Mouse (Mus musculus): ENCODE measurements around the gene Il1rn.

Il1rn gene

GRCm38 (mm10) chr2:24336545-24336944 lies at the start of gene Il1rn:
Gene Il1rn, plus strand, starts transcription at chr2:24336853.
- DNase-seq (ENCODE audit: low read depth) = no peak

DNA sequence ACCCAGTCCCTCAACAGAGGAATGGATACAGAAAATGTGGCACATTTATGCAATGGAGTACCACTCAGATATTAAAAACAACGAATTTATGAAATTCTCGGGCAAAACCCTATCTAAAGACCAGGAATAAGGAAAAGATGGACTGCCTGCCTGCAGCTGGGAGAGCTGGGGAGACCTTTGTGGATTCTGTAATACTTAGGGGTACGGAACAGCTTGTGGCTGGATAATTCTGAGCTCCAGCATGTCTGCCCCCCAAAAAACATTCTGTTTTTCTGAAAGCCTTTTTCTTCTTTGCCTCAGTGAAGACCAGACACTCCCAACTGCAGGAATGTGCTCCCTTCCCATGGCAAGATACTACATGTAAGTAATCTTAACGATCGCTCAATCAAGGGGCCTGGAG lies 45.8 kb upstream of the Il1rn start, which contains the start of gene Il1f10:
TSS of gene Il1f10 (plus strand) at position 301 of the 400 bp plus-strand sequence.
- no peak for DNase-seq (ENCODE audit: low read depth)

GRCm38 (mm10) chr2:24294616-24295015 lies 42.0 kb upstream of the Il1rn start:
- DNase-seq (ENCODE audit: low read depth) = no peak

DNA sequence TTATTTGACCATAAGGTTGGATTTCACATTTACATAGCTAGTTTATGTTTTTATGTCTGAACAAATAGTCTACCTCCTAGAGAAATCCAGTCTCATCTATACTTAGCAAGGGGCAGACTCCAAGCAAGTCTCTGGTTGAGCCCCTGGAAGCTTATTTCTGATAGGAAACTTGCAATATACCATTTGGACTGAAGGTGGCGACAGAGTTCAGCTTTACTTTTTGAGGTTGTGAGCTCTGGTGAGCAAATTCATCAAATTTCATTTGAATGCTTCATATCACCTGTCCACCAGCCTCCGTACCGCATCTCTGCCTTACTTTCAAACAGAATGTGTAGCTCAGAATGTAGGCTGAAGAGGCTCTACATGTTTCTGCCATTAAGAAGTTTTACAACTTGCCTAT lies 39.8 kb upstream of the Il1rn start:
- peak; percentile 38 for DNase-seq (ENCODE audit: low read depth)

DNA sequence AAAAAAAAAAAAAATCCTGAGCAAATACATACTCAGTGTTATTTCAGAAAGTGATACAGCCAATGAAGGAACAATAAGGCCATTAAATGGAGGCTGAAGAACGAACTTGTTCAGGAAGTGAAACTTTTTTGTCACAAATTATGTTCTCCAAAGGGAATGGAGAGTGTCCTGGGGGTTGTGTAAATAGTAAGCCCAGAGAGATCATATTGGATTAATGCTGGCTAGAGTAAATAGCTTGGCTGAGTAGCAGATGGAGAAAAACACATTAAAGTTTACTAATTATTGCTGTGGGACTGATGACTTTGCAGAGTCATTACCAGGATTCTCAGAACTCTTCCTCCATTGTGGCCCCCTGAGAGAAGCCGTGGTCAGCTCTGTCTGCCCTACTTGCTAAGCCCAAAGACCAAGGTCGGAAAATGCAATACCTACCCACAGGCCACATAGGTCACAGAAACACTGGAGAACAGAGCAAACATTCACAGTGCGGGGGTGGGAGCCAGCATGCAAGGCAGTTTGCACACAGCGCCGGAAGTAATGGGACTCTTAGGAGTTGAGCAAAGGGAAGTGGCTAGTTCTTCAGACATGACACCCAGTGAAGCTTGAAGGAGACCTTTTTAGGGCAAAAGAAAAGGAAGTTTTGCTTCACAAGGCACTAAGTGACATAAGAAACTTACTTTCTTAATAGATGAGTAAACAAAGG lies 25.2 kb upstream of the Il1rn start:
- no peak for DNase-seq (ENCODE audit: low read depth)

DNA sequence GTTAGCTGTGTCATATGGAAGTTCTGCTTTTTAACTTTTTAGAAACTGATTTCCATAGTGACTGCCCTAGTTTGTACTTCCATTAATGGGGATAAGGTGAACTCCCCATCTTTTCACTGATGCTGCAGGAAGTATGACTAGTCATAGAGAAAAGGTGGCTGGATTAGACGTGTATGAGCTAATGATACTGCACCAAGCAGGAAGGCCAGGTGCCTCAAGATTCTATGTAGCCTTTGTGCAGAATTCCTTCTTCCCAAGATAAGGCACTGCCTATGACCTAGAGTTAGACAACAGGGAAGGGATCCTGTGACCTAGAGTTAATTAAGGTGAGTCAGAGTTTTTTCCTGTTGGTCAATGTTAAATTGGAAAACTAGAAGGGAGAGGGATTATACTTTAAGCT lies 19.7 kb upstream of the Il1rn start:
- DNase-seq (ENCODE audit: low read depth) = no peak

GRCm38 (mm10) chr2:24317919-24318598 lies 18.6 kb upstream of the Il1rn start:
- no peak for DNase-seq (ENCODE audit: low read depth)

DNA sequence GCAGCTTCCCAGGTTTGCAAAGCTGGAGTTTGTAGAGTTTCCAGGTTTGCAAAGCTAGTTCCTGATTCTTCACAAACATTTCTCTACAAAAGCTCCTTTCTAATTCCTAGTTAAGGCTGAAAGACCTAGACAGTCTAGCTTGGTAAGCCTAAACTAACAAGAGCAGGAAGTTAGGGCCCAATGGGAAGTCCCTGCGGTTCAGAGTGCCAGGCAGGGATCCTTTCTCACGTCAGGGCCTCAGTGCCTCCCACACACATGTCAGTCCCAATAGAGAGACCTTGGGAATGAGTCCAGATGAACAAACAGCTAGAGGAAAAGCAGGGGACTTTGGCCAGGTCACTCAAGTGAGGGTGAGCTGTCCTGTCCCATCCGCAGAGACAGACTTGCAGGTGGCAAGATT lies 1.3 kb upstream of the Il1rn start:
- DNase-seq (ENCODE audit: low read depth) = no peak

DNA sequence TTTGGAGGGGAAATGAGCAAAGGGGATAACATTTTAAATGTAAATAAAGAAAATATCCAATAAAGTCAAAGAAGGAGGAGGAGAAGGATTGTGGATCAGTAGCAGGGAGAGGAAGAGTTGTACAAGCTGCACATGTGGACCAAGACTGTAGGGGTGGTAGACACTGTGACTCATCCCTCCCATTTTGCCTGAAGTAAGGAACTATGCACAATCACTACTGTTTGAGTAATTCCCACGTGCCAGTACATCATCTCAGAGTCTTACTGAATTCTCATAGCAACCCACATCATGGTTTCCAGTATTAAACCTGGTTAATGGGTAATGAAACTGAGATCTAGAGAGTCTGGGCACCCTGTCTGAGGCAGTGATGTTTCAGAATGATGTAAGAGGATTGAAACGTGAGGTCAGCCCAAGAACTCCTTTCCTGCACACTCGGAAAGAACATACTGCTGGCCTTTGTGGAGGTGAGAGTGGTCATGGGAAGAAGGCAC lies 4.8 kb downstream of the Il1rn start:
- no peak for DNase-seq (ENCODE audit: low read depth)

DNA sequence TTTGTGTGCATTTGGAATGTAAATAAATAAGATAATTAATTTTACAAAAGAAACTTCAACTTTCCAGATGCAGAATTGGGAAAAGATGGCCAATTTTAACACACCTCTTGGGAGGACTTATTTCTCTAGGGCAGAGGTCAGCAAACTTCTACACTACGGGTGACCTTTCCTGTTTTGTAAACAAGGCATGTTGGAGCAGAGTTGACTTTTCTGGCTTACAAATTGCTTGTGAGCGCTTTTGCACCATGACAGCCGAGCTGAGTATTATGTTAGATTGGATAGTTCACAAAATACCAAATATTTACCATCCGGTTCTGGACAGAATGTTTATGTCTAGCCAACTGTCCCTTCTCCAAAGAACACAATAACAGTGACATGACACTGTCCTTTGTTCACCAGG lies 8.0 kb downstream of the Il1rn start:
- DNase-seq (ENCODE audit: low read depth) = no peak

DNA sequence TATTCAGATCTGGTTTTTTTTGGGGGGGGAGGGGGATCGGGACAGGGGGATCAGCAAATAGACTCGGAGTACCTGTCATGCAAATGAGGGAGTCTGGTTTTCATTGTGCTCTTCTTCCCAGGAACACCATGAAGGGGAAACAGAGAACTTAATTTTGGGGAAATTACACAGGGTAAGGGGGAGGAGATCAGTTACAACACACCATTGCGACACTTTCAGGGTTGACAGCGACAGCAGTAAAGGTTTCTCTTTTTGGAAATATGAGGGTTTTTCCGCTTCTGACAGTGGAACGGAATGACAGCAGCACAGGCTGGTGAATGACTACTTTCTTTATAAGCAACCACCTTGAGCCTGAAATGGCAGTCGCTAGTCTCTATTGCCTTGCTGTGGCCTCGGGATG lies 8.4 kb downstream of the Il1rn start:
- no peak for DNase-seq (ENCODE audit: low read depth)

GRCm38 (mm10) chr2:24347926-24348325 lies 11.3 kb downstream of the Il1rn start:
- no peak for DNase-seq (ENCODE audit: low read depth)

DNA sequence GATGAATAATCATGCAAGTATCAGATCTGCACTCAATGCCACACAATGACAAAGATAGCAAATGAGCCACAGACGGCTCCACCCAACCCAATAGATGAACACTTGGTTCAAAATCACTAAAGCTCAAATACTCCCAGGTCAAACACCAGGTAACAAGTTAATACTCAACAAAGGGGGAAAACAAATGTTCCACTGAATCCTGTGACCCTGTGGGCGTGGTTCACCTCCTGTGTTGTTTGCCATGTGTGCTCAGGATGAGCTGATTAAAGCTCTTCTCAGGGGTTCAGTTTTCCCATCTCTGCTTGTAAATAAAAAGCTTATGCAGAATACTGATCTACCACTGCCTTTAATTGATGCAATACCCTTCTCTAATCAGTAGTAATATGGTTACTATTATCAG lies 14.5 kb downstream of the Il1rn start:
- no peak for DNase-seq (ENCODE audit: low read depth)

DNA sequence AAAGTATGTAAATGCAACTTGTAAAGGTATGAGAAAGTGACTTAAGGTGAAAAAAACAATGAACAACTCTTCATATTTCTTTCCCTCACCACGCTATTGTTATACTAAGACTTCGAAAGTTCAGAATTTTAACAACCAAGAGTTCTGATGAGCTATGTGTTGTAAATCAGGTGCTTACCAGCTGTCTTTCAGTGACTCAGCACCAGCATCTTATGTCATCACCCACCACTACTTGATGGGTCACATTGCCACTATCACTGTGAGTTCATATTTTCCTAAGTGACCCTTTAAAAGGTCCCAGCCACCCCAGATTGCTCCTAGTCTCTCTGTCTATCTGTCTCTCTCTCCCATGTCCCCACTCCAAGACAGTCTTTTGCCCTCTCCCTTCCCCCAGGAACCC lies 16.4 kb downstream of the Il1rn start:
- DNase-seq (ENCODE audit: low read depth) = no peak

DNA sequence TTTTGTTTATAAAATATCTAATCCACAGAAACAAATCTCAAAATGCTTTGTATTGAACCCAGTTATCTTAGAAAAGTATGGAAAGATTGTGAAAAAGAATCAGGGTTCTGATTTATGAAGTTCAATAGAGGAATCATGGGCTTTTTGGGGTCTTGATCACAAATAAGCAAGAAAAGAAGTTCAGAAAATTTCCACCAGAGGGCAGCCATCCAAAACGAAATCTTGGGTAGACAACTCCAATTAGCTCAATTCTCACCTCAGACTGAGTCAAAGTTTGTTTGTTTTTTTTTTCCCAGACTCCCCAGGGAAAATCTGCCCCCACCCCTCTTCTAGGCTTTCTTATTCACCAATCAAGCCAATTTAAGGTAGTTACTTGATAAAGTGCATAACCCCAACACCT lies 21.0 kb downstream of the Il1rn start:
- no peak for DNase-seq (ENCODE audit: low read depth)

DNA sequence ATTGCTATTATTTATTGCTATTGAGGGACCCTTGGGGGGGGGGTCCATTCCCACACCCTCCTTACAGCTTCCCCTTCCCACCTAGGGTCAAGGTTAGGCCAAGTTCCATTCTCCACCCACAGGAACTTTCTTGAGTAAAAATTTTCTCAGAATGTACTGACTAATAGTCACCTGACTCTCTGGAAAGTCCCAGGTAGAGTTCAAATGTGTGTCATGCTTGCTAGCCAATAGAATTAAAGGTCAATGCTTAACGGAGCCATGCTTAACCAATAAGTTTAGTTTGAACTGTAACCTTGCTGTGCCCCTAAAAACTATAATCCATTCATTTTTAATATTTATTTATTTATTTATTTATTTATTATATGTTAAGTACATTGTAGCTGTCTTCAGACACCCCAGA lies 22.7 kb downstream of the Il1rn start:
- no peak for DNase-seq (ENCODE audit: low read depth)

GRCm38 (mm10) chr2:24363818-24364217 lies 27.2 kb downstream of the Il1rn start:
- no peak for DNase-seq (ENCODE audit: low read depth)

GRCm38 (mm10) chr2:24366214-24366975 lies 29.7 kb downstream of the Il1rn start:
- DNase-seq (ENCODE audit: low read depth) = no peak

DNA sequence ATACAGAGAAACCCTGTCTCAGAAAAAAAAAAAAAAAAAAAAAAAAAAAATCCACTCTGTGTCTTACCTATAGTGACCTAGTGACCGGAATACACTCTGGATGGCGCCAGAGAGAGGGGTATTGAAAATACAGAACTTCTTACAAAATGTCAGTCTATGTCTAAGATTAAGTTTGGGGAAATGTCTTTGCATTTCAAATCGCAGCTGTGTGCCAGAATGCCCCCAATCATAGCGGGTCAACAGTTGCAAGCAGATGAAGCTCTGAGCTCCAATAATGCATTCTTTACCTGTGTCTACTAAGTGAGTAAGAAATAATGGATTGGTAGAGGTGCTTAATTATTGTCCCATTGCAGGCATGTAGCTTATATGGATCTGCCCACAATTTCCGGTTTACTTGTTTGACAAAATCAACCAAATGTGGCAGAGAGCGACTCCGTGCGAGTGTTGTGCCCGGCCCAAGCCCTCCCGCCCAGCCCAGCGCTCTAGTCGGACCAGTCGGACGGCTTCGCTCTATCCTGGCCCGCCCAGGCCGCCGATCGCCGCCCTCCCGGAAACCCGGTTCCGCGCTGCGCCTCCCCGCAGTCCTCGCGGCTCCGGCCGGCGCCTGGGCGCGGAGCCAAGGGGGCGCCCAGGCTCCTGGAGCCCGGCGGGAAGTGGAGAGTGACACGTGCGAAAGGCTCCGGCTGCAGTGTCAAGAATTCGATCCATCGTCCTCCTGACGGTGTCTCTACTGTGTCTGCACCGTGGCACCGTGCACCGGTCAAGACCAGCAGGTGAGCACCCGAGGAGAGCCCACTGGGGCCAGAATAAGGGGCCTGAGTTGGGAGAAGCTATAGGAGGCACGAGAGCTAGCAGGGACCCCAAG lies 30.6 kb downstream of the Il1rn start, which contains the start of gene Psd4:
TSS of gene Psd4 (plus strand) at position 551 of the 865 bp plus-strand sequence.
- DNase-seq (ENCODE audit: low read depth) = peak; percentile 45

DNA sequence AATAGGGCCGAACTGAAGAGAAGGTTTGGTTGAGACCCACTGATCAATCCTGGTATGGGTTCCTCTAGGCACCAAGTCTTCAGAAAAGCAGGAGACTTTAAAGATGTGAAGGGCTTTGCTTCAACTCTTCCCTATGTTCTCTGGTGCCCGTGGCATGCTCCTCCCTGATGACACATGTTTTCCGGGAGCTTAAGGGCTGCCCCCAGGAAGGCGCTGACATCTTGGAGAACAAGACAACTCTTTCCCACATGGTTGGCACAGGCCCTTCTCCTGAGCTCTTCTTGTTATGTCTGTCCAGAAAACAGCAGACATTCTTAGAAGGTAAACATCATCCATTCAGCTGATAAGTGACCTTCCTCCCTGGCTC lies 31.2 kb downstream of the Il1rn start:
- no peak for DNase-seq (ENCODE audit: low read depth)

DNA sequence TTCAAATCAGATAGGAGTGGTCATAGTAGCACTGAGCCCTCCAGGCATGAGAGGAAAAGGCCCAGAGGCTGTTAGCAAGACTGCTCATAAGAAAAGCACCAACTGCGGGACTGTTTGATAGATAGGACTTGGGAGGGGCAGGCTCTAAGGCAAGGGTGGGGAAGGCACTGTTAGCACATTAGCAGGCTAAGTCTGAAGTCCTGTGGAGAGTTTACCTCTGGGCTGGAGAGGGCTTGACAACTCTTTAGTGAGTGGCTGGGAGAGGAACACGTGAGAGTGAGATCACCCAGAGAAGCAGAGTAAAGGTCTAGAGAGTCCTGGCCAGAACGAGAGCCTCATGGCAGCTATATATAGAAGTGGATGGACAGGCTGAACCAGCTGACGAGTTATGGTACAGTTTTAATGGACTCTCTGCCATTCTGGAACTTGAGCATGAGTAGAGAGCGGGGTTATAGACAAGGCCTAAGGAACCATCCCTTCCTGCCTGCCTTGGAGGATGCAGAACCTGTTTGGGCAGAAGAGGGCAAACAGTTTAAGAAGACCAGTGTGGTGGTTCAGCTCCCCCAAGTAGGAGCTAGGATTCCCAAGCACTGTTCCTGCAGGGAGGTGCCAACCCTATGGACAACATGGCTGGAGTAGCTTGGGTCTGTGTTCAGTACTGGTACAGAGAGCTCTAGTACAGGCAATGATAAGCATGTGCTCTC lies 42.2 kb downstream of the Il1rn start:
- DNase-seq (ENCODE audit: low read depth) = peak; percentile 50

Data from c-Kit-positive CD71-positive TER-119-negative erythroid progenitor cells, embryonic 14.5 days (primary cell).